Mouse (Mus musculus) stomach, postnatal 0 days (tissue): ENCODE measurements around the gene Zfp868.

ENCODE experiments used
- CTCF ChIP-seq: IDR thresholded peaks from 2 replicates; pipeline ENCODE4 v1.5.1; 2016; ENCODE audit warnings: antibody characterized with exemption, low read depth, mild to moderate bottlenecking, moderate library complexity
- EP300 ChIP-seq: optimal IDR thresholded peaks from 2 replicates; pipeline ENCODE3; 2016; ENCODE audit warnings: antibody characterized with exemption

DNA sequence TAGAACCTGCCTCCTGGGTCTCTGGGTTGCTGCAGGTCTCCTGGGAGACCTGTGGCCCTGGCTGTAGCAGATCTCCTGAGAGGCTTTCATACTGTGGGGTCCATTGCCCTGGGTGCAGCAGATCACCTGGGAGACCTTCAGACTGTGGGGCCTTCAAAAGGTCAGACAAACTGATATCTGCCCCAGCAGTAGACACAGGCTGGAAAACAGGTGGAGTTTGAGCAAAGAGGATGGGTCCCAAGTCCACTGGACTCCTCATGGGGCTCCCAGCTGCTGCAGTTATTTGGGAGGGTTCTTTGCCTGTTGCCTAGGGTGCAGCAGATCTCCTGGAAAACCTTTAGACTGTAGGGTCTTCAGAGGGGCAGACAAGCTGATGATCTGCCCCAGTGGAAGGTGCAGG lies 35.9 kb upstream of the Zfp868 start:
- TF ChIP-seq CTCF: no peak
- TF ChIP-seq EP300: no peak
